Mouse (Mus musculus): ENCODE results near the gene B020004J07Rik.

- TF ChIP-seq CTCF (IDR thresholded peaks at IDR 0.05; ENCODE audit: extremely low read depth, insufficient read length, insufficient replicate concordance, low read depth, low read length) (no peak), POLR2A (IDR thresholded peaks at IDR 0.05; ENCODE audit: low read depth, low read length) (no peak)
Measured at GRCm38 (mm10) chr4:101889377-101889776, 45.6 kb upstream of the B020004J07Rik start.

All from small intestine, adult 2 months (tissue).